In the genomic region with DNA sequence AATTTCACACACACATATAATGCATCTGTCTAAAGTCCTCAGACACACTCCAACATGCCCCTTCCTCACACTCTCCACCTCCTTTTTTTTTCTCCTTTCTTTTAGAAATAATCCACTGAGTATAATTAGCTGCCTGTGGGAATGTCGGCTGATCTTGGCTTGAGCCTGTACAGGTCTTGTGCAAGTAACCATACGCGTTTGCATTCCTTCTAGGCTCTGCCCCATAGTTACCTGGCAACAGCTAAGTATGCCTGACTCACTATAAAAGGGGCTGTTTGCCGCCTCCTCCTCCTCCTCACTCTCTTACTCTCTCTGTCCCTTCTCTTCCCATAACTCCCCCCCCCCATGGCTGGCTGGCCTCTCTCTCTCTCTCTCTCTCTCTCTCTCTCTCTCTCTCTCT, we compare ENCODE assay signal across 9 mouse cellular contexts.
DNase-seq lines count a peak whose midpoint lies in the region; ATAC-seq and TF ChIP-seq lines count a peak whose summit lies in the region.
"Had no signal": no experiment of that assay in that cellular context is flagged by ENCODE, and none has a peak within 500 bp of the region (broad histone marks: within the 10 kb centered on the region; RNA-seq: fewer than 3 reads in every experiment).

No protein-coding gene starts in this region.

- no peak overlapping the region for H3K4me3 ChIP-seq in kidney, postnatal 0 days (replicated peaks; ENCODE audit: low read depth, low read length)
- H3K4me3 ChIP-seq in embryonic facial prominence, embryonic 14.5 days (ENCODE audit: low read depth, low read length), result no peak overlapping the region
- no peak overlapping the region for H3K4me3 ChIP-seq in hindbrain, embryonic 15.5 days
- H3K4me3 ChIP-seq in neural tube, embryonic 13.5 days, result no peak overlapping the region

- ATAC-seq in kidney, postnatal 0 days (replicated peaks; ENCODE audit: low FRiP score, low read depth), result no peak; the same call in 1 of the 2 replicates
- ATAC-seq in embryonic facial prominence, embryonic 14.5 days (ENCODE audit: low read depth), result peak; percentile 90
- peak; percentile 66; the same call in 1 of the 2 replicates for ATAC-seq in hindbrain, embryonic 15.5 days (ENCODE audit: low FRiP score, low read depth)
- 0 out of 2 replicates have a peak, but pooled peaks have one; percentile 63 for ATAC-seq in neural tube, embryonic 13.5 days (ENCODE audit: low read depth)

- H3K9ac ChIP-seq in kidney, postnatal 0 days (ENCODE audit: low read depth, low read length), result no peak overlapping the region
- H3K9ac ChIP-seq in embryonic facial prominence, embryonic 14.5 days (ENCODE audit: low read depth, low read length), result no peak overlapping the region
- no peak overlapping the region for H3K9ac ChIP-seq in hindbrain, embryonic 15.5 days
- H3K9ac ChIP-seq in neural tube, embryonic 13.5 days, result no peak overlapping the region

- H3K4me2 ChIP-seq in kidney, postnatal 0 days (ENCODE audit: low read length), result no peak overlapping the region
- no peak overlapping the region for H3K4me2 ChIP-seq in embryonic facial prominence, embryonic 14.5 days (ENCODE audit: low read depth, low read length)
- no peak overlapping the region for H3K4me2 ChIP-seq in hindbrain, embryonic 15.5 days
- H3K4me2 ChIP-seq in neural tube, embryonic 13.5 days, result no peak overlapping the region

- H3K4me1 ChIP-seq in kidney, postnatal 0 days (replicated peaks; ENCODE audit: insufficient read depth, low read length), result no peaks in the 10 kb centered on the region
- no peaks in the 10 kb centered on the region for H3K4me1 ChIP-seq in embryonic facial prominence, embryonic 14.5 days (ENCODE audit: control insufficient read depth, insufficient read depth, low read length)
- H3K4me1 ChIP-seq in hindbrain, embryonic 15.5 days (replicated peaks), result no peaks in the 10 kb centered on the region
- 0 out of 2 replicates have a peak, but pooled peaks cover 4% of the 10 kb centered on the region for H3K4me1 ChIP-seq in neural tube, embryonic 13.5 days (replicated peaks)

- H3K9me3 ChIP-seq in kidney, postnatal 0 days (replicated peaks; ENCODE audit: low read length), result no peaks in the 10 kb centered on the region
- H3K9me3 ChIP-seq in embryonic facial prominence, embryonic 14.5 days (ENCODE audit: control insufficient read depth, low read length), result no peaks in the 10 kb centered on the region
- no peaks in the 10 kb centered on the region for H3K9me3 ChIP-seq in hindbrain, embryonic 15.5 days
- H3K9me3 ChIP-seq in neural tube, embryonic 13.5 days, result no peaks in the 10 kb centered on the region
- H3K9me3 ChIP-seq: G1E had no signal

- H3K27me3 ChIP-seq in kidney, postnatal 0 days (ENCODE audit: insufficient read depth, low read length), result no peaks in the 10 kb centered on the region
- no peaks in the 10 kb centered on the region for H3K27me3 ChIP-seq in embryonic facial prominence, embryonic 14.5 days (replicated peaks; ENCODE audit: control insufficient read depth, insufficient read depth, low read length)
- H3K27me3 ChIP-seq in hindbrain, embryonic 15.5 days, result no peaks in the 10 kb centered on the region
- no peaks in the 10 kb centered on the region for H3K27me3 ChIP-seq in neural tube, embryonic 13.5 days

- no peaks in the 10 kb centered on the region for H3K36me3 ChIP-seq in kidney, postnatal 0 days (ENCODE audit: insufficient read depth, low read length)
- H3K36me3 ChIP-seq in embryonic facial prominence, embryonic 14.5 days (ENCODE audit: control insufficient read depth, insufficient read depth, low read length), result no peaks in the 10 kb centered on the region
- no peaks in the 10 kb centered on the region for H3K36me3 ChIP-seq in hindbrain, embryonic 15.5 days
- no peaks in the 10 kb centered on the region for H3K36me3 ChIP-seq in neural tube, embryonic 13.5 days
- H3K36me3 ChIP-seq: G1E had no signal

- peak; percentile 15 for DNase-seq in kidney, postnatal 0 days (ENCODE audit: low spot score)
- DNase-seq in kidney, adult 11 months, result no peak
- peak; percentile 72 for DNase-seq in embryonic facial prominence, embryonic 14.5 days (ENCODE audit: low spot score)
- no peak for DNase-seq in adrenal gland, postnatal 4 days (ENCODE audit: low spot score in 2 of 2)
- DNase-seq in gastrocnemius, adult 8-10 months (ENCODE audit: low spot score in 2 of 2), result no peak
- no peak for DNase-seq in layer of hippocampus, adult 9-10 months (ENCODE audit: low spot score)

- H3K27ac ChIP-seq in kidney, postnatal 0 days, result no peak overlapping the region
- no peak overlapping the region for H3K27ac ChIP-seq in embryonic facial prominence, embryonic 14.5 days (replicated peaks; ENCODE audit: low read depth, low read length)
- no peak overlapping the region for H3K27ac ChIP-seq in hindbrain, embryonic 15.5 days (replicated peaks)
- H3K27ac ChIP-seq in neural tube, embryonic 13.5 days (replicated peaks), result no peak overlapping the region

- 30% methylated on average over 4 of the region's 4 CpGs for WGBS in kidney, postnatal 0 days
- 32% methylated on average over 4 of the region's 4 CpGs for WGBS in embryonic facial prominence, embryonic 14.5 days
- 9% methylated on average over 4 of the region's 4 CpGs for WGBS in hindbrain, embryonic 15.5 days
- WGBS in neural tube, embryonic 13.5 days, result 13% methylated on average over 4 of the region's 4 CpGs

- TF ChIP-seq CTCF in kidney, postnatal 0 days (IDR thresholded peaks at IDR 0.05; ENCODE audit: low read depth), result no peak

Comparison
In these comparisons a context has a peak if more than half of its experiments do, and no peak if none do; other contexts are left out.
1. DNase-seq: peak in kidney, postnatal 0 days (single experiment) and embryonic facial prominence, embryonic 14.5 days (single experiment); none in kidney, adult 11 months (single experiment), adrenal gland, postnatal 4 days (0 of 2), gastrocnemius, adult 8-10 months (0 of 2) and layer of hippocampus, adult 9-10 months (single experiment).